Mouse (Mus musculus) forebrain, postnatal 0 days (tissue): ENCODE measurements at regions not wholly inside any gene's neighbourhood (a gene's known extent, or its start where the extent isn't known, plus 50 kb on each side); places are given as distances from the start of the nearest gene placed in this dataset.
A peak's percentile ranks its signal among the peaks of the same experiment; 100 is the strongest.

ENCODE experiments used
- ATAC-seq: fragments of 200-750 bp; cut with Nextera tagmentation; 2 replicates; pipeline ENCODE4 v1.8.0; 2017; ENCODE audit warnings: mild to moderate bottlenecking, moderate library complexity
- DNase-seq: peaks from one replicate; pipeline ENCODE4 v3.0.0-alpha.2; 2015
- H3K27ac ChIP-seq: fragments of 300-500 bp; sonication (generic); 2 replicates; pipeline ENCODE4 v1.5.1; 2014; ENCODE audit warnings: low read depth, mild to moderate bottlenecking, antibody characterized with exemption, low read length, moderate library complexity, mixed read lengths
- H3K27me3 ChIP-seq: fragments of 300-500 bp; sonication (generic); 2 replicates; pipeline ENCODE4 v1.6.1; 2014; ENCODE audit warnings: mild to moderate bottlenecking, low read length, mixed read lengths; ENCODE audit not compliant: insufficient read depth
- H3K36me3 ChIP-seq: fragments of 300-500 bp; sonication (generic); 2 replicates; pipeline ENCODE4 v1.6.1; 2014; ENCODE audit warnings: mild to moderate bottlenecking, moderate library complexity; ENCODE audit not compliant: insufficient read depth
- H3K4me1 ChIP-seq: fragments of 300-500 bp; sonication (generic); 2 replicates; pipeline ENCODE4 v1.6.1; 2014; ENCODE audit warnings: antibody characterized with exemption; ENCODE audit not compliant: insufficient read depth
- H3K4me2 ChIP-seq: fragments of 300-500 bp; sonication (generic); 2 replicates; pipeline ENCODE4 v1.6.1; 2014; ENCODE audit warnings: low read depth, mild to moderate bottlenecking, moderate library complexity
- H3K4me3 ChIP-seq: fragments of 300-500 bp; sonication (generic); 2 replicates; pipeline ENCODE4 v1.5.1; 2014; ENCODE audit warnings: low read depth, low read length, mixed read lengths
- H3K9ac ChIP-seq: fragments of 300-500 bp; sonication (generic); 2 replicates; pipeline ENCODE4 v1.6.1; 2014; ENCODE audit warnings: mild to moderate bottlenecking
- H3K9me3 ChIP-seq: fragments of 300-500 bp; sonication (generic); 2 replicates; pipeline ENCODE4 v1.6.1; 2016; ENCODE audit warnings: low read length
- CTCF ChIP-seq: sonication (generic); IDR thresholded peaks from 2 replicates; pipeline ENCODE4 v1.5.1; 2016; ENCODE audit warnings: antibody characterized with exemption, control low read depth, low read depth
- WGBS: fragments of 180-500 bp; shearing (Covaris S2); extraction: QIAGEN DNeasy Blood & Tissue Kit; methylation state at CpG from one replicate; pipeline ENCODE4 v1.1.7; 2014; 5-methylcytosine and 5-hydroxymethylcytosine counted together

DNA sequence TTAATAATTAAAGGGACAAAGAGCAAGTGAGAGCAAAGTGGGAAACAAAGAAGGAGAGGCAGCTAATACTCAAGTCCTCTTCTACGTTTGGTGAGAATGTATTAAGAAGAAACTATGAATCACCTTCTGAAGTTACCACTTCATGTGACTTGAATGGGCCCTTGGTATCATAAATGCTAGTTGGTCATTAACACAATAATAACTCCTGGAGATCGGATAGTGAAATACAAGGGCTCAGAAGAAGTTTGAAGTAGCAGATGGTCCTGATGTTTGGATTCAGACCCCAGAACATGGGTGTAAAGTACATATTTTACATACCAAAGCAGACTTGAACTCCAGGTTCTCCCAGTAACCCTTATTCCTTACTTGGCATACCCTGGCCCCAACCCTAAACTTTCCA lies 535.4 kb upstream of the Cntnap5b start:
- 72% methylated on average over 2 of the region's 2 CpGs for WGBS
- DNase-seq (no peak), ATAC-seq (no peak)
- TF ChIP-seq CTCF: no peak
- Histone ChIP-seq H3K9ac (no peak overlapping the region), H3K9me3 (no peaks in the 10 kb centered on the region), H3K27me3 (no peaks in the 10 kb centered on the region), H3K27ac (no peak overlapping the region), H3K4me1 (no peaks in the 10 kb centered on the region), H3K36me3 (no peaks in the 10 kb centered on the region), H3K4me2 (no peak overlapping the region), H3K4me3 (no peak overlapping the region)

DNA sequence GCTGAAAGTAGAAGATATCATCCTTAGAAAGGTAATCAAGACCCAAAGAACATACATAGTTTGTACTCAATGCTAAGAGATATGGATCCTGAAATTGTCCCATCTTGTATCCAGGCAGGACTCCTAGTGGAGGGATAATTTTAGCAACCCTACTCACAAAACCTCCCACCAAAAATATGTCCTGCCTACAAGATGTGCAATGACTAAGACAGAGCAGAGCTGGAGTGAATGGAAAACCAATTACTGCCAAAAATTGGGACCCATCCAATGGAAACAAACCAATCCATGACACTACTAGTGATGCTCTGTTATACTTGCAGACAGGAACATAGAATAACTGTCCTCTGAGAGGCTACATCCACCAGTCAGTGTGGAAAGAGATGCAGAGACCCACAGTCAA lies 487.0 kb upstream of the Cntnap5b start:
- DNase-seq: no peak
- H3K27ac ChIP-seq: no peak overlapping the region
- ATAC-seq: no peak
- no peak overlapping the region for H3K4me3 ChIP-seq
- no peaks in the 10 kb centered on the region for H3K9me3 ChIP-seq
- no peaks in the 10 kb centered on the region for H3K36me3 ChIP-seq
- no peaks in the 10 kb centered on the region for H3K4me1 ChIP-seq
- H3K27me3 ChIP-seq: no peaks in the 10 kb centered on the region
- H3K4me2 ChIP-seq: no peak overlapping the region
- no peak overlapping the region for H3K9ac ChIP-seq
- TF ChIP-seq CTCF: no peak

DNA sequence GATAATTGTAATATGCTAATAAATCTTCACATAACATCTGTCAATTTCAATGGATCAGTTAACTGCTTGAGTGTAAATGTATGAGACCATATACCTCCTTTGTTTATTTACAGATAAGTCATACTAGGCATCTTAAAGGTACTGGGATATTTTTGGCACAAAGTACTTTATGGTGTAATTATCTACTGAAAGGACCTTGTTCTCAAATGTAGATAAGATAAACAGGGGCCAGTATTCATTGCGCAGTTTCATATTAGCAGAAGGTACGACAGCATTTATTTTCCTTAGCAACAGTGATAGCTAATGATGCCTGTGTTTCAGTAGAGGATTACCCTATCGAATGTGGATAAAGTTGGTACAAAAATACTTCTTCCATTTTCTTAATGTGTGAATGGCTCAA lies 484.7 kb upstream of the Cntnap5b start:
- H3K27ac ChIP-seq: no peak overlapping the region
- no peak overlapping the region for H3K4me2 ChIP-seq
- TF ChIP-seq CTCF: no peak
- 69% methylated on average over 3 of the region's 3 CpGs for WGBS
- DNase-seq (no peak), ATAC-seq (no peak)
- H3K4me3 ChIP-seq: no peak overlapping the region
- H3K9ac ChIP-seq: no peak overlapping the region
- no peaks in the 10 kb centered on the region for H3K27me3 ChIP-seq
- no peaks in the 10 kb centered on the region for H3K9me3 ChIP-seq
- H3K36me3 ChIP-seq: no peaks in the 10 kb centered on the region
- no peaks in the 10 kb centered on the region for H3K4me1 ChIP-seq

DNA sequence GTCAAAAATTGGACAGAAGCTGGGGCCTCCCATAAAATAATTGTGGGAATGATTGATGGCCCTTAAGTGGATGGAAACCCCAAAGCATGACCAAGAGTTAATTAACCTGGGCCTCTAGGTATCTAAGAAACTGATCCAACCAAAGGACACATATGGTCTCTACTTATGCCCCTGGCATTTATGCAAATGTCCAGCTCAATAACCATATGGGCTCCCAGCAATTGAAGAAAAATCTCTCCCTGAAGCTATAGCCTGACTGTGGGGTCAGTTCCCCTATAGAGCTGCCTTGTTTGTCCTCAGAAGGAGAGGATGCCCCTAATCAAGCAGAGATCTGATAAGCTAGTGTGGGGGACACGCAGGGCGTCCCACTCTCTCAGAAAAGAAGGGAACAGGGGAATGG lies 473.4 kb upstream of the Cntnap5b start:
- ATAC-seq (no peak), DNase-seq (no peak)
- Histone ChIP-seq H3K9me3 (no peaks in the 10 kb centered on the region), H3K4me1 (no peaks in the 10 kb centered on the region), H3K36me3 (no peaks in the 10 kb centered on the region), H3K4me3 (no peak overlapping the region), H3K9ac (no peak overlapping the region), H3K4me2 (no peak overlapping the region), H3K27ac (no peak overlapping the region), H3K27me3 (no peaks in the 10 kb centered on the region)
- TF ChIP-seq CTCF: no peak
- 87% methylated on average over 2 of the region's 2 CpGs for WGBS

DNA sequence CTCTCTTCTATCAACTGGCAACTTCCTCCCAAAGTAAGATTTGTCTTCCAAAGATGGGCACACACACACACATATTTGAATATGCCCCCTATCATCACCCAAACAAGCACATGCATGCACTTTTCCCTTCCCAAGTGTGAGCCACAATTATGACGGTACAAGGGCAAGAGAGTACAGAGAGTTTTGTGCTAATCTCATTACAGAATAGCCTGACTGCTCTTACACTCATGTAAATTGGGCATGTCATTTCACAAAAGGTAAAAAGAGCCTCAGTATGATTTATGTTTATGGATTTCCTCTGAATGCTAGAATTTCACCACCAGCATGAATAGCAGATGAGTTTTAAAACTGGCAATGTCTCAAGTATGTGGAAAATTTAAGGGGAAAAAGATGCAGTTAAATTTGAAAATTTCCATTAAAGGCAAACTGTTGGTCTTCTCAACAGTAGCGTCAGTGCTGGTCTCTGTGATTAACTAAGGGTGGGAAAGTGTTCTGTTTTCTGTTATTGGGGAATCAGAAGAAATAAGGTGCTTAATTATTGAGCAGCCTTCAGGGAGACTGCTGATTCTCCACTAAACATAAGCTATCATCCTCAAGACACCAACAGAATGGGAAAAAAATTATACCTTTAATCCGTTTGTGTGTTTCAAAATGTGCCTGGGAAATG lies 455.4 kb upstream of the Cntnap5b start:
- Histone ChIP-seq H3K9ac (no peak overlapping the region), H3K36me3 (no peaks in the 10 kb centered on the region), H3K27ac (no peak overlapping the region), H3K4me3 (no peak overlapping the region), H3K4me2 (no peak overlapping the region), H3K4me1 (no peaks in the 10 kb centered on the region; the same call in 1 of the 2 replicates), H3K9me3 (no peaks in the 10 kb centered on the region), H3K27me3 (no peaks in the 10 kb centered on the region)
- DNase-seq (peak; percentile 4), ATAC-seq (no peak)
- no peak for TF ChIP-seq CTCF
- WGBS: 55% methylated on average over 3 of the region's 3 CpGs

DNA sequence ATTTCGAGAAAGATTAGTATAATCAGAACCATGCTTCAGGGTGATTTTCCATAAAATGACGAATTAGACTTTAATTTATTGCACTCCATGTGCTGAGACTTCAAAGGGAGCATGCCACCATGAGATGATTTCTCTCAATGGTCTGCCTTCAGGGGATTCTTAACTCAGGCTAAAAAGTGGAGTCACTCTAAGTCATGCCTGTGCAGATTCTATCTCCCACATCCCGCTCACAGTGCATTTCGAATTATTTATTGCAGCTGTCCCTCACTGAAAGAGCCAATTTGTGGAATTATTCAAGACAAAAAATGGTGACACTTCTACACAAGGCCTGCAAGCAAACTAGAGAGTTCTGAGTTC lies 454.9 kb upstream of the Cntnap5b start:
- Histone ChIP-seq H3K9me3 (no peaks in the 10 kb centered on the region), H3K36me3 (no peaks in the 10 kb centered on the region), H3K4me2 (no peak overlapping the region), H3K27ac (no peak overlapping the region), H3K9ac (no peak overlapping the region), H3K4me3 (no peak overlapping the region), H3K4me1 (no peaks in the 10 kb centered on the region; the same call in 1 of the 2 replicates), H3K27me3 (no peaks in the 10 kb centered on the region)
- ATAC-seq (0 out of 2 replicates have a peak, but pooled peaks have one; percentile 23), DNase-seq (no peak)
- no peak for TF ChIP-seq CTCF
- WGBS: 53% methylated on average over 4 of the region's 4 CpGs
